Mouse (Mus musculus): ENCODE measurements around the gene Mapk1ip1l.
"Not testable (repeated sequence)": the region's sequence is repeated elsewhere in the genome, so short reads cannot be mapped to it uniquely, and the experiment has no call there.

Mapk1ip1l gene

GRCm38 (mm10) chr14:47298408-47298792 is 334 bp downstream of the Mapk1ip1l start:
- in situ Hi-C loops (cut with MboI; ENCODE audit: unreplicated experiment in 2 of 2), result loop anchor here in 1 of 2 experiments (25.0 kb wide), 2 partner anchors 1764 to 1961 kb away; partner anchors contain the start of genes Ap5m1, Exoc5 and Psmc6

GRCm38 (mm10) chr14:47298819-47299261 is 774 bp downstream of the Mapk1ip1l start:
- in situ Hi-C loops (cut with MboI; ENCODE audit: unreplicated experiment in 2 of 2), result loop anchor here in 1 of 2 experiments (25.0 kb wide), 2 partner anchors 1763 to 1962 kb away; partner anchors contain the start of genes Ap5m1, Exoc5 and Psmc6

GRCm38 (mm10) chr14:47302885-47303680 is 5.0 kb downstream of the Mapk1ip1l start:
- in situ Hi-C loops (cut with MboI; ENCODE audit: unreplicated experiment in 2 of 2), result no loop called here

GRCm38 (mm10) chr14:47304814-47305405 is 6.8 kb downstream of the Mapk1ip1l start:
- in situ Hi-C loops (cut with MboI; ENCODE audit: unreplicated experiment in 2 of 2), result no loop called here

GRCm38 (mm10) chr14:47305933-47306332 is 7.9 kb downstream of the Mapk1ip1l start:
- in situ Hi-C loops (cut with MboI; ENCODE audit: unreplicated experiment in 2 of 2), result no loop called here

- in situ Hi-C loops (cut with MboI; ENCODE audit: unreplicated experiment in 2 of 2), result no loop called here
Observed at GRCm38 (mm10) chr14:47307669-47308068, 9.6 kb downstream of the Mapk1ip1l start.

GRCm38 (mm10) chr14:47309061-47309460 is 11.0 kb downstream of the Mapk1ip1l start:
- in situ Hi-C loops (cut with MboI; ENCODE audit: unreplicated experiment in 2 of 2), result no loop called here

GRCm38 (mm10) chr14:47310342-47311181 is 12.5 kb downstream of the Mapk1ip1l start:
- in situ Hi-C loops (cut with MboI; ENCODE audit: unreplicated experiment in 2 of 2), result no loop called here

GRCm38 (mm10) chr14:47319362-47319761 is 21.3 kb downstream of the Mapk1ip1l start:
- in situ Hi-C loops (cut with MboI; ENCODE audit: unreplicated experiment in 2 of 2), result no loop called here

- in situ Hi-C loops (cut with MboI; ENCODE audit: unreplicated experiment in 2 of 2), result not testable (repeated sequence)
Observed at GRCm38 (mm10) chr14:47321581-47321980, 23.5 kb downstream of the Mapk1ip1l start.

GRCm38 (mm10) chr14:47325965-47326761 is 28.1 kb downstream of the Mapk1ip1l start:
- in situ Hi-C loops (cut with MboI; ENCODE audit: unreplicated experiment in 2 of 2), result loop anchor here (25.0 kb wide), 2 partner anchors 211 to 1036 kb away; no protein-coding TSS in a partner anchor

- in situ Hi-C loops (cut with MboI; ENCODE audit: unreplicated experiment in 2 of 2), result loop anchor here (25.0 kb wide), 2 partner anchors 210 to 1035 kb away; no protein-coding TSS in a partner anchor
Observed at GRCm38 (mm10) chr14:47327347-47327746, 29.3 kb downstream of the Mapk1ip1l start.

GRCm38 (mm10) chr14:47331920-47332319 is 33.9 kb downstream of the Mapk1ip1l start:
- in situ Hi-C loops (cut with MboI; ENCODE audit: unreplicated experiment in 2 of 2), result loop anchor here (5.0 to 25.0 kb wide), 4 partner anchors 65 to 1030 kb away; no protein-coding TSS in a partner anchor

- in situ Hi-C loops (cut with MboI; ENCODE audit: unreplicated experiment in 2 of 2), result loop anchor here (5.0 to 25.0 kb wide), 4 partner anchors 62 to 1027 kb away; no protein-coding TSS in a partner anchor
Observed at GRCm38 (mm10) chr14:47334819-47335218, 36.8 kb downstream of the Mapk1ip1l start.

GRCm38 (mm10) chr14:47335300-47335699 is 37.2 kb downstream of the Mapk1ip1l start:
- in situ Hi-C loops (cut with MboI; ENCODE audit: unreplicated experiment in 2 of 2), result loop anchor here (10.0 to 25.0 kb wide), 3 partner anchors 190 to 1027 kb away; no protein-coding TSS in a partner anchor

GRCm38 (mm10) chr14:47340231-47340925 is 42.3 kb downstream of the Mapk1ip1l start:
- in situ Hi-C loops (cut with MboI; ENCODE audit: unreplicated experiment in 2 of 2), result loop anchor here (5.0 to 25.0 kb wide), 3 partner anchors 52 to 1022 kb away; no protein-coding TSS in a partner anchor

- in situ Hi-C loops (cut with MboI; ENCODE audit: unreplicated experiment in 2 of 2), result loop anchor here (5.0 to 25.0 kb wide), 3 partner anchors 50 to 1020 kb away; no protein-coding TSS in a partner anchor
Observed at GRCm38 (mm10) chr14:47341811-47342291, 43.8 kb downstream of the Mapk1ip1l start.

- in situ Hi-C loops (cut with MboI; ENCODE audit: unreplicated experiment in 2 of 2), result loop anchor here (25.0 kb wide), 2 partner anchors 191 to 1016 kb away; no protein-coding TSS in a partner anchor
Observed at GRCm38 (mm10) chr14:47346715-47347114, 48.6 kb downstream of the Mapk1ip1l start.

Measured in v-Abl transformed pro-B cells (cell line).